Mouse (Mus musculus): ENCODE data around the gene Atxn3. TPM values are rescaled to one million over a fixed set of nuclear protein-coding genes. Genes with fewer than 3 reads are reported as not detected.

Atxn3 gene
- polyA plus RNA-seq, 1 experiment = 34.9 TPM

DNA sequence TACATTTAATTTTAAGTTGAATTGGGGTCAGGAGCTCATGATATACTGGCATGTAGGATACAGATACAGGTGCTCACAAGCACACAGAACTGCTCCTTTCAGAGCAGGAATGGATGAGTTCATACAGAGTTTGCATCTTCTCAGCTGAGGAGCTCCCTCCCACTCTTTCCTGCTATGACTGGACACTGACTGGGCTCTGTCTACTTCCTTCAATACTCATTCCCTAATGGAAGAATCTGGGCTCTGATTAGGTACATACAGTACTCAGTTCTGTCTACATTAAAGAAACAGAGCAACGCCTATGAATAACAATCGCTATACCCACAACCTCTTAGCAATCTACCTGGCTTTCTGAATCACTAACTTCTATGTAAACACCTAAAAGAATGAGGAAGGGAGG, 65.2 kb downstream of the Atxn3 start:
- TF ChIP-seq EP300 (IDR thresholded peaks at IDR 0.05; ENCODE audit: insufficient read depth, low read depth, low read length) (no peak), POLR2A (IDR thresholded peaks at IDR 0.05; ENCODE audit: insufficient read depth, low read length) (no peak), CTCF (IDR thresholded peaks at IDR 0.05; ENCODE audit: low read depth, low read length) (no peak)
- H3K4me1 ChIP-seq (ENCODE audit: control insufficient read depth, insufficient read depth, low read length) = no peaks in the 10 kb centered on the region
- H3K4me3 ChIP-seq (ENCODE audit: low read depth, low read length) = no peak overlapping the region
- no peaks in the 10 kb centered on the region for H3K9me3 ChIP-seq (replicated peaks; ENCODE audit: control insufficient read depth, insufficient read depth, low read length, poor library complexity, severe bottlenecking)
- H3K27ac ChIP-seq (ENCODE audit: insufficient read depth, low read length) = no peak overlapping the region
- peaks cover 3% of the 10 kb centered on the region; the same call in 1 of the 2 replicates for H3K36me3 ChIP-seq (ENCODE audit: control insufficient read depth, insufficient read depth, low read length, poor library complexity, severe bottlenecking)
- H3K9ac ChIP-seq (ENCODE audit: low read depth, poor library complexity, severe bottlenecking) = no peak overlapping the region
- H3K27me3 ChIP-seq (ENCODE audit: control insufficient read depth, insufficient read depth, low read length, poor library complexity, severe bottlenecking) = no peaks in the 10 kb centered on the region

DNA sequence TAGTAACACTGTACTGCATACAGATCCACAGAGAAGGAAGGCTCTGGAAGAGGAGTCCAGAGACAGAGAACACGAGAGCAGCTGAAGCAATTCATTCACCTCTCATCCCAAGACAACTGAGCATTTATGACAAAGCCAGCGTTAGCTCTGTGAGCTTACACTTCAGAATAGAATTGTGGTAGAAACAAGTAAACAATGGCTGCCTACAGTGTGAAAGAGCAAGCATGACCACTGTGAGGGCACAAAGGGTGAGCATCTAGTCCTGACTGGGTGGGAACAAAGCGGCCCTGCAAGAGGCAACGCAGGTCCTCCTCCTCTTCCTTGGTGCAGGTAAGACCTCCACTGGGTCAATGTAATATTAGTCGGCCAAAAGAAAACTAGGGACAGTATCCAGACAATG, 67.0 kb downstream of the Atxn3 start:
- Histone ChIP-seq H3K36me3 (ENCODE audit: control insufficient read depth, insufficient read depth, low read length, poor library complexity, severe bottlenecking) (peaks cover 3% of the 10 kb centered on the region; the same call in 1 of the 2 replicates), H3K4me1 (ENCODE audit: control insufficient read depth, insufficient read depth, low read length) (no peaks in the 10 kb centered on the region), H3K9ac (ENCODE audit: low read depth, poor library complexity, severe bottlenecking) (no peak overlapping the region), H3K9me3 (replicated peaks; ENCODE audit: control insufficient read depth, insufficient read depth, low read length, poor library complexity, severe bottlenecking) (no peaks in the 10 kb centered on the region), H3K27ac (ENCODE audit: insufficient read depth, low read length) (no peak overlapping the region), H3K4me3 (ENCODE audit: low read depth, low read length) (no peak overlapping the region), H3K27me3 (ENCODE audit: control insufficient read depth, insufficient read depth, low read length, poor library complexity, severe bottlenecking) (no peaks in the 10 kb centered on the region)
- no peak for TF ChIP-seq EP300 (IDR thresholded peaks at IDR 0.05; ENCODE audit: insufficient read depth, low read depth, low read length)
- no peak for TF ChIP-seq CTCF (IDR thresholded peaks at IDR 0.05; ENCODE audit: low read depth, low read length)
- TF ChIP-seq POLR2A (IDR thresholded peaks at IDR 0.05; ENCODE audit: insufficient read depth, low read length) = no peak

DNA sequence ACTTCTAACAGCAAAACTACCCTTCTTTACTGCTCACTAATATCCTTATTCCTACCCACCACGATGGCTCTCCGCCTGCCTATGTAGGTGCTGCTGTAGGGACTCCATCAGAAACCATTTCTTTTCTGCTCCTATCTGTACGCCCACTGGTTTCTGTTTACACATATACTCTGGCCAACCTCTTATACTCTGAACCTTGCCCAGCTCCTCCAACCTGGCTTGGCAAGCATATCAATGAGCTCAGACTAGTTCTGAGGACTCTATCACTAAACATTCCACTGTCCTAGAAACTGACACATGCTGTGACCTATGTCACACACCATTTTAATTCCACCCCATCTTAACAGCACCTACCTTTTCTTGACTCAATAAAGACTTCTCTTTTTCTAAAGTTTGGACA, 68.7 kb downstream of the Atxn3 start:
- no peak overlapping the region for H3K4me3 ChIP-seq (ENCODE audit: low read depth, low read length)
- H3K27me3 ChIP-seq (ENCODE audit: control insufficient read depth, insufficient read depth, low read length, poor library complexity, severe bottlenecking) = no peaks in the 10 kb centered on the region
- H3K9me3 ChIP-seq (replicated peaks; ENCODE audit: control insufficient read depth, insufficient read depth, low read length, poor library complexity, severe bottlenecking) = no peaks in the 10 kb centered on the region
- peaks cover 3% of the 10 kb centered on the region for H3K36me3 ChIP-seq (ENCODE audit: control insufficient read depth, insufficient read depth, low read length, poor library complexity, severe bottlenecking)
- TF ChIP-seq POLR2A (IDR thresholded peaks at IDR 0.05; ENCODE audit: insufficient read depth, low read length) (no peak), EP300 (IDR thresholded peaks at IDR 0.05; ENCODE audit: insufficient read depth, low read depth, low read length) (no peak), CTCF (IDR thresholded peaks at IDR 0.05; ENCODE audit: low read depth, low read length) (no peak)
- no peak overlapping the region for H3K27ac ChIP-seq (ENCODE audit: insufficient read depth, low read length)
- H3K4me1 ChIP-seq (ENCODE audit: control insufficient read depth, insufficient read depth, low read length) = no peaks in the 10 kb centered on the region
- H3K9ac ChIP-seq (ENCODE audit: low read depth, poor library complexity, severe bottlenecking) = no peak overlapping the region

DNA sequence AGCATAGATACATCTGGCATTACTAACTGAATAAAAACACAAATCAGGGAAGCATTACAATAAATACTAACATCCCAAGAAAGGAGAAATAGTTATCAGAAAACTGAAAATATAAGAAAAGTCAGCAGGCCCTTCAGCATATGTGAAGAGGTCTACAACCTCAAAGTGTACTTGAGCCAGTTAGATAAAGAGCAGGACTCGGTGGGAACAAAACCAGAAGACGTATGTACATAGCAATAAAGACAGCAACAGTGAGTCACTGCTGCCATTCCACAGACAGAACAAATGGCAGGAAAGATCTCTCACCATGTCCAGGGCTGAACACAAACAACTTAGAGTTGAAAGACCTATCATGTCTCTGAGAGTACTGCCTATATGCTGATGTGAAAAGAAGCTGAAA, 69.7 kb downstream of the Atxn3 start:
- no peak overlapping the region for H3K4me3 ChIP-seq (ENCODE audit: low read depth, low read length)
- TF ChIP-seq CTCF (IDR thresholded peaks at IDR 0.05; ENCODE audit: low read depth, low read length) (no peak), POLR2A (IDR thresholded peaks at IDR 0.05; ENCODE audit: insufficient read depth, low read length) (no peak), EP300 (IDR thresholded peaks at IDR 0.05; ENCODE audit: insufficient read depth, low read depth, low read length) (no peak)
- no peaks in the 10 kb centered on the region for H3K27me3 ChIP-seq (ENCODE audit: control insufficient read depth, insufficient read depth, low read length, poor library complexity, severe bottlenecking)
- H3K9ac ChIP-seq (ENCODE audit: low read depth, poor library complexity, severe bottlenecking) = no peak overlapping the region
- no peak overlapping the region for H3K27ac ChIP-seq (ENCODE audit: insufficient read depth, low read length)
- peaks cover 3% of the 10 kb centered on the region for H3K36me3 ChIP-seq (ENCODE audit: control insufficient read depth, insufficient read depth, low read length, poor library complexity, severe bottlenecking)
- no peaks in the 10 kb centered on the region for H3K9me3 ChIP-seq (replicated peaks; ENCODE audit: control insufficient read depth, insufficient read depth, low read length, poor library complexity, severe bottlenecking)
- H3K4me1 ChIP-seq (ENCODE audit: control insufficient read depth, insufficient read depth, low read length) = no peaks in the 10 kb centered on the region

DNA sequence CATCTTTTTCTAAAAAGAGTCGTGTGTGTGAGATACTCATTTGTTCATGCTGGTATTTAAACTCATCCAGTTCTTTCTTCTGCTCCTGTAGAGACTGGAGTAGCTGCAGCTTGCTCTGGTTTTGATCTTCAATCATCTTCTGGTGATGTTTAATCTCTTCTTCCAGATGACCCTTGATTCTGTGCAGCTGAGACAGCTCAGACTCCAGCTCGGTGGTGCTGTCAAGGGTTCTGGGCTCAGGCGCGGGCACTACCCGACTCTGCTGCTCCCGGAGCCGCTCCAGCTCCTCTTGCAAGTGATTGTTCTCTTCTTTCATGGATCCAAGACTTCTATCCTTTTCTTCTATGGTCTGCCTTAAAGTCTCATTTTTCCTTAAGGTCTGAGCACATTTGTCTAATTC, 73.1 kb downstream of the Atxn3 start:
- TF ChIP-seq CTCF (IDR thresholded peaks at IDR 0.05; ENCODE audit: low read depth, low read length) (no peak), POLR2A (IDR thresholded peaks at IDR 0.05; ENCODE audit: insufficient read depth, low read length) (no peak), EP300 (IDR thresholded peaks at IDR 0.05; ENCODE audit: insufficient read depth, low read depth, low read length) (no peak)
- no peak overlapping the region for H3K9ac ChIP-seq (ENCODE audit: low read depth, poor library complexity, severe bottlenecking)
- no peak overlapping the region for H3K27ac ChIP-seq (ENCODE audit: insufficient read depth, low read length)
- H3K27me3 ChIP-seq (ENCODE audit: control insufficient read depth, insufficient read depth, low read length, poor library complexity, severe bottlenecking) = no peaks in the 10 kb centered on the region
- H3K4me1 ChIP-seq (ENCODE audit: control insufficient read depth, insufficient read depth, low read length) = no peaks in the 10 kb centered on the region
- no peak overlapping the region for H3K4me3 ChIP-seq (ENCODE audit: low read depth, low read length)
- no peaks in the 10 kb centered on the region for H3K9me3 ChIP-seq (replicated peaks; ENCODE audit: control insufficient read depth, insufficient read depth, low read length, poor library complexity, severe bottlenecking)
- no peaks in the 10 kb centered on the region; the same call in none of the 2 replicates for H3K36me3 ChIP-seq (ENCODE audit: control insufficient read depth, insufficient read depth, low read length, poor library complexity, severe bottlenecking)

DNA sequence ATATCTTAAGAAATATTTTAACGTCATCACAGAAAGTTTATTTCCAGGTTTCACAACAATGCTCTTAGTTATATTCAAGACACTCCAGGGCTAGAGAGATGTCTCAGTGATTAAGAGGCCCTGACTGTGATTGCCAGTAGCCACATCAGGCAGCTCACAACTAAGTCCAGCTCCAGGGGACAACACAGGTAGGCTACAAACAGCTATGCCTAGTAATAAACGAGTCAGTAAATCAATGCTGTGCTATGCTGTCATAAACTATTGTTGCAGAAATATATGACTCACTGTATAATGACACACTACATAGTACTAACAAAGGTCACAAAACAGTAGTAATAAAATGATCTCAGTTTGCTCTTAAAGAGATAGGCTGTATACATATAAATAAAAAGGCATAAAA, 81.7 kb downstream of the Atxn3 start:
- Histone ChIP-seq H3K27ac (ENCODE audit: insufficient read depth, low read length) (no peak overlapping the region), H3K27me3 (ENCODE audit: control insufficient read depth, insufficient read depth, low read length, poor library complexity, severe bottlenecking) (no peaks in the 10 kb centered on the region), H3K4me1 (ENCODE audit: control insufficient read depth, insufficient read depth, low read length) (no peaks in the 10 kb centered on the region), H3K36me3 (ENCODE audit: control insufficient read depth, insufficient read depth, low read length, poor library complexity, severe bottlenecking) (peaks cover 6% of the 10 kb centered on the region; the same call in 1 of the 2 replicates), H3K4me3 (ENCODE audit: low read depth, low read length) (no peak overlapping the region), H3K9me3 (replicated peaks; ENCODE audit: control insufficient read depth, insufficient read depth, low read length, poor library complexity, severe bottlenecking) (peaks cover 5% of the 10 kb centered on the region; the same call in 1 of the 2 replicates), H3K9ac (ENCODE audit: low read depth, poor library complexity, severe bottlenecking) (no peak overlapping the region)
- no peak for TF ChIP-seq CTCF (IDR thresholded peaks at IDR 0.05; ENCODE audit: low read depth, low read length)
- no peak for TF ChIP-seq EP300 (IDR thresholded peaks at IDR 0.05; ENCODE audit: insufficient read depth, low read depth, low read length)
- no peak for TF ChIP-seq POLR2A (IDR thresholded peaks at IDR 0.05; ENCODE audit: insufficient read depth, low read length)
